Mouse (Mus musculus): ENCODE data around the gene Mzf1. TPM values are rescaled to one million over a fixed set of nuclear protein-coding genes. Genes with fewer than 3 reads are reported as not detected.
A peak's percentile ranks its signal among the peaks of the same experiment; 100 is the strongest.

The Mzf1 gene
- total and polyA plus RNA-seq, 3 experiments: 0.77 to 2.4 TPM; not detected in 1

DNA sequence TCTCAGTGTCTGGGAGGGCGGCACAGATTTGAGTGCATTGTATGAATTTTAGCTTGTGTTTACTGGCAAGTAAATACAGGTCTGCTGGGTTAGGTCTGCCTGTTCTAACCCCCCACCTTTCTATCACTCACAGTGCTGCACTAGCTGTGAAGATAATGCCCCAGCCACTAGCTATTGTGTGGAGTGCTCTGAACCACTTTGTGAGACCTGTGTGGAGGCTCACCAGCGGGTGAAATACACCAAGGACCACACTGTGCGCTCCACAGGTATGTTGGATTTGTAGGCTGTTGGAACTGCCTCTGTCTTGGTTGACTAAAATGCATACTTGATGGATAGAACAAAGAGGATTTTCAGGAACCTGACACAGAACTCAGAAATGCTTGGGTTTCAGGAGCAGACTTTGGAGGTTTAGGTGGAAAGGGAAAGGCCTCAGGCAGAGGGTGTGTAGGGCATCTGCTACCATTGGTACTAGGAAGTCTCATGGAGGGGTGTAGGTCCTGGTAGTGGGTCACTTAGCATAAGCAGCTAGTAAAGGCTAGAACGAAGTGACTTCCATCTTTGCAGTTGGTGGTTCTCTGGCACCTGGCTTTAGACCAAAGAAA lies 29.0 kb downstream of the Mzf1 start:
- no peaks in the 10 kb centered on the region for H3K9me3 ChIP-seq (replicated peaks; ENCODE audit: insufficient read depth, low read length)
- H3K4me3 ChIP-seq (ENCODE audit: control insufficient read depth in 1 of 2, insufficient read depth in 1 of 2, low read depth in 2 of 2, low read length in 2 of 2): peak overlapping the region; percentile 82 to 99
- peaks cover 34% of the 10 kb centered on the region for H3K79me2 ChIP-seq (ENCODE audit: control insufficient read depth, insufficient read depth, low read length, poor library complexity)
- H3K9ac ChIP-seq (ENCODE audit: control insufficient read depth, low read depth, low read length, poor library complexity, severe bottlenecking): peak overlapping the region; percentile 99
- no peaks in the 10 kb centered on the region for H3K27me3 ChIP-seq (ENCODE audit: control insufficient read depth in 1 of 2, insufficient read depth in 2 of 2, low read length in 2 of 2)
- peaks cover 21 to 32% of the 10 kb centered on the region in 2 experiments for H3K36me3 ChIP-seq (ENCODE audit: control insufficient read depth in 1 of 2, insufficient read depth in 2 of 2, low read length in 2 of 2)
- TF ChIP-seq POLR2AphosphoS5 (IDR thresholded peaks at IDR 0.05; ENCODE audit: borderline replicate concordance, low read depth, low read length) (no peak), KAT2A (conservative IDR thresholded peaks at IDR 0.05; ENCODE audit: low read depth, low read length) (no peak), UBTF (IDR thresholded peaks at IDR 0.05; ENCODE audit: borderline replicate concordance, insufficient read depth, low read depth, low read length) (no peak), ZC3H11A (IDR thresholded peaks at IDR 0.05; ENCODE audit: low read depth, low read length) (no peak), JUND (IDR thresholded peaks at IDR 0.05; ENCODE audit: low read depth, low read length) (no peak), MAZ (IDR thresholded peaks at IDR 0.05; ENCODE audit: low read depth, low read length) (no peak), GATA1 (IDR thresholded peaks at IDR 0.05; ENCODE audit: low read depth, low read length) (no peak), BHLHE40 (IDR thresholded peaks at IDR 0.05; ENCODE audit: borderline replicate concordance, low read depth, low read length) (no peak), TAL1 (IDR thresholded peaks at IDR 0.05; ENCODE audit: low read length) (no peak), CHD1 (IDR thresholded peaks at IDR 0.05; ENCODE audit: low read depth, low read length) (no peak), NRF1 (IDR thresholded peaks at IDR 0.05; ENCODE audit: insufficient read depth, low read depth, low read length, poor library complexity, severe bottlenecking) (no peak), USF2 (IDR thresholded peaks at IDR 0.05; ENCODE audit: borderline replicate concordance in 1 of 2, insufficient read depth in 1 of 2, low read depth in 1 of 2, low read length in 2 of 2) (no peak)
- H3K27ac ChIP-seq (ENCODE audit: control insufficient read depth, low read depth, low read length): peak overlapping the region; percentile 74; the same call in 1 of the 2 replicates
- peak; percentile 22 for DNase-seq (ENCODE audit: low read depth, low spot score)
- peaks cover 2 to 23% of the 10 kb centered on the region in 2 experiments; a peak in 3 of 4 replicates for H3K4me1 ChIP-seq (ENCODE audit: control insufficient read depth in 1 of 2, insufficient read depth in 2 of 2, low read length in 2 of 2)

DNA sequence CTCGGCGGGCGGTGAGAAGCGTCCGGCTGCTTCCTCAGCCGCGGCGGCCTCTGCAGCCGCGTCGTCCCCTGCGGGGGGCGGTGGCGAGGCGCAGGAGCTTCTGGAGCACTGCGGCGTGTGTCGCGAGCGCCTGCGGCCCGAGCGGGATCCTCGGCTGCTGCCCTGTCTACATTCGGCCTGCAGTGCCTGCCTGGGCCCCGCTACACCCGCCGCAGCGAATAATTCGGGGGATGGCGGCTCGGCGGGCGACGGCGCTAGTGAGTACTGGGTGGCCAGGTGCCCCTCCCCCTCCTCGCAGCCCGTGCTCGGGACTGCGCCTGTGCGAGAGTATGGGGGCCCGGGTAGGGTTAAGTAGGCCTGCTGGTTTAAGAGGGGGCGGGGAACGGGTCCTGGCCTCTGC lies 29.8 kb downstream of the Mzf1 start:
- Histone ChIP-seq H3K36me3 (ENCODE audit: control insufficient read depth in 1 of 2, insufficient read depth in 2 of 2, low read length in 2 of 2) (peaks cover 21 to 32% of the 10 kb centered on the region in 2 experiments), H3K27ac (ENCODE audit: control insufficient read depth, low read depth, low read length) (peak overlapping the region; percentile 74), H3K4me3 (ENCODE audit: control insufficient read depth in 1 of 2, insufficient read depth in 1 of 2, low read depth in 2 of 2, low read length in 2 of 2) (peak overlapping the region; percentile 82 to 99), H3K9me3 (replicated peaks; ENCODE audit: insufficient read depth, low read length) (no peaks in the 10 kb centered on the region), H3K27me3 (ENCODE audit: control insufficient read depth in 1 of 2, insufficient read depth in 2 of 2, low read length in 2 of 2) (no peaks in the 10 kb centered on the region; a peak in 1 of 4 replicates), H3K9ac (ENCODE audit: control insufficient read depth, low read depth, low read length, poor library complexity, severe bottlenecking) (peak overlapping the region; percentile 99), H3K79me2 (ENCODE audit: control insufficient read depth, insufficient read depth, low read length, poor library complexity) (peaks cover 34% of the 10 kb centered on the region), H3K4me1 (ENCODE audit: control insufficient read depth in 1 of 2, insufficient read depth in 2 of 2, low read length in 2 of 2) (peaks cover 2 to 23% of the 10 kb centered on the region in 2 experiments; a peak in 3 of 4 replicates)
- TF ChIP-seq HCFC1 (IDR thresholded peaks at IDR 0.05; ENCODE audit: low read depth, low read length) (peak; percentile 65), BHLHE40 (IDR thresholded peaks at IDR 0.05; ENCODE audit: borderline replicate concordance, low read depth, low read length) (peak; percentile 6; the same call in 1 of the 2 replicates), NRF1 (IDR thresholded peaks at IDR 0.05; ENCODE audit: insufficient read depth, low read depth, low read length, poor library complexity, severe bottlenecking) (peak; percentile 70), CTCF (IDR thresholded peaks at IDR 0.05 in 2 of 3, conservative IDR thresholded peaks at IDR 0.05 in 1 of 3; ENCODE audit: control insufficient read depth in 1 of 3, insufficient read depth in 1 of 3, low read depth in 2 of 3, low read length in 3 of 3, poor library complexity in 1 of 3, severe bottlenecking in 1 of 3) (peak in 2 of 3 experiments; percentile 7 to 28; a peak in 3 of 6 replicates), TCF12 (IDR thresholded peaks at IDR 0.05; ENCODE audit: low read depth, low read length) (no peak), CHD2 (IDR thresholded peaks at IDR 0.05; ENCODE audit: low read length) (peak; percentile 14; the same call in 1 of the 2 replicates), NELFE (IDR thresholded peaks at IDR 0.05; ENCODE audit: low read depth, low read length) (no peak)
- peak; percentile 78 for DNase-seq (ENCODE audit: low read depth, low spot score)
